Mouse (Mus musculus) kidney, embryonic 15.5 days (tissue): ENCODE data around the gene Cgn. TPM values are rescaled to one million over a fixed set of nuclear protein-coding genes. Genes with fewer than 3 reads are reported as not detected.
"Not testable (repeated sequence)": the region's sequence is repeated elsewhere in the genome, so short reads cannot be mapped to it uniquely, and the experiment has no call there.

Experiments used
- ATAC-seq: fragments of 200-750 bp; cut with Nextera tagmentation; replicated peaks from 2 replicates; pipeline ENCODE4 v1.8.0; 2017; ENCODE audit warnings: moderate TSS enrichment; ENCODE audit not compliant: low FRiP score
- H3K27ac ChIP-seq: fragments of 300-500 bp; sonication (generic); 2 replicates; pipeline ENCODE4 v1.5.1; 2015; ENCODE audit warnings: mild to moderate bottlenecking, inconsistent platforms
- H3K27me3 ChIP-seq: fragments of 300-500 bp; sonication (generic); 2 replicates; pipeline ENCODE4 v1.6.1; 2015; ENCODE audit warnings: inconsistent platforms
- H3K36me3 ChIP-seq: fragments of 300-500 bp; sonication (generic); 2 replicates; pipeline ENCODE4 v1.6.1; 2015; ENCODE audit warnings: inconsistent platforms
- H3K4me1 ChIP-seq: fragments of 300-500 bp; sonication (generic); 2 replicates; pipeline ENCODE4 v1.6.1; 2015; ENCODE audit warnings: inconsistent platforms
- H3K4me2 ChIP-seq: fragments of 300-500 bp; sonication (generic); 2 replicates; pipeline ENCODE4 v1.6.1; 2015; ENCODE audit warnings: moderate library complexity, mild to moderate bottlenecking, inconsistent platforms
- H3K4me3 ChIP-seq: fragments of 300-500 bp; sonication (generic); replicated peaks from 2 replicates; pipeline ENCODE4 v1.5.1; 2015; ENCODE audit warnings: mild to moderate bottlenecking, inconsistent platforms
- H3K9ac ChIP-seq: fragments of 300-500 bp; sonication (generic); 2 replicates; pipeline ENCODE4 v1.6.1; 2015; ENCODE audit warnings: mild to moderate bottlenecking, inconsistent platforms
- H3K9me3 ChIP-seq: fragments of 300-500 bp; sonication (generic); replicated peaks from 2 replicates; pipeline ENCODE4 v1.6.1; 2016; ENCODE audit warnings: inconsistent platforms
- WGBS: fragments of 180-500 bp; shearing (Covaris S2); methylation state at CpG from one replicate; pipeline ENCODE4 v1.1.7; 2015; ENCODE audit warnings: mixed read lengths; 5-methylcytosine and 5-hydroxymethylcytosine counted together
- polyA plus RNA-seq: library from polyadenylated mRNA; unstranded; fragments of >200 nt; fragmentation: Nextera tagmentation; extraction: Ambion mirVana; gene quantifications from 2 replicates; pipeline ENCODE4 v1.2.1, GENCODE M21; 2015

Gene Cgn
- polyA plus RNA-seq, 1 experiment from 2014 or later = 18.3 TPM

- H3K9me3 ChIP-seq, H3K27me3 ChIP-seq, H3K4me1 ChIP-seq, H3K36me3 ChIP-seq, H3K27ac ChIP-seq, H3K9ac ChIP-seq: not testable (repeated sequence)
- Histone ChIP-seq H3K4me3 (peak overlapping the region; percentile 38), H3K4me2 (peak overlapping the region; percentile 50)
- peak; percentile 94 for ATAC-seq
- 0% methylated on average over 22 of the region's 31 CpGs for WGBS
Observed at GRCm38 (mm10) chr3:94758056-94758409, 28.3 kb downstream of the Cgn start.

- ATAC-seq = peak; percentile 74
- H3K27me3 ChIP-seq, H3K27ac ChIP-seq, H3K9me3 ChIP-seq, H3K4me1 ChIP-seq, H3K36me3 ChIP-seq: not testable (repeated sequence)
- Histone ChIP-seq H3K4me2 (peak overlapping the region; percentile 74), H3K4me3 (peak overlapping the region; percentile 44), H3K9ac (0 out of 2 replicates have a peak overlapping the region, but pooled peaks have one; percentile 31)
- 3% methylated on average over 23 of the region's 47 CpGs for whole genome bisulfite sequencing
Observed at GRCm38 (mm10) chr3:94757251-94758055, 28.8 kb downstream of the Cgn start.

GRCm38 (mm10) chr3:94745691-94746090, 40.6 kb downstream of the Cgn start:
- no peak overlapping the region for H3K9ac ChIP-seq
- 94% methylated on average over 17 of the region's 17 CpGs for WGBS
- ATAC-seq = no peak

GRCm38 (mm10) chr3:94723637-94724036, 62.7 kb downstream of the Cgn start:
- H3K27ac ChIP-seq, H3K27me3 ChIP-seq, H3K4me1 ChIP-seq, H3K4me2 ChIP-seq, ATAC-seq, H3K4me3 ChIP-seq, H3K36me3 ChIP-seq, H3K9ac ChIP-seq, H3K9me3 ChIP-seq: not testable (repeated sequence)
- whole genome bisulfite sequencing = 16% methylated on average over 2 of the region's 2 CpGs

More at GRCm38 (mm10) chr3:94745691-94746090, 40.6 kb downstream of the Cgn start:
- no peaks in the 10 kb centered on the region; the same call in 1 of the 2 replicates for H3K36me3 ChIP-seq
- no peak overlapping the region for H3K27ac ChIP-seq
- no peak overlapping the region for H3K4me3 ChIP-seq
- H3K9me3 ChIP-seq = peaks cover 6% of the 10 kb centered on the region; the same call in 1 of the 2 replicates
- H3K4me1 ChIP-seq = no peaks in the 10 kb centered on the region
- H3K4me2 ChIP-seq = no peak overlapping the region
- no peaks in the 10 kb centered on the region for H3K27me3 ChIP-seq

GRCm38 (mm10) chr3:94718253-94718652, 68.0 kb downstream of the Cgn start:
- H3K27ac ChIP-seq, H3K9me3 ChIP-seq, H3K4me3 ChIP-seq, H3K36me3 ChIP-seq, H3K4me2 ChIP-seq, H3K27me3 ChIP-seq, H3K9ac ChIP-seq, ATAC-seq, H3K4me1 ChIP-seq: not testable (repeated sequence)
- 50% methylated on average over 1 of the region's 1 CpGs for WGBS

GRCm38 (mm10) chr3:94713424-94713823, 72.9 kb downstream of the Cgn start:
- not testable (repeated sequence) for H3K9ac ChIP-seq, H3K4me3 ChIP-seq, ATAC-seq, H3K9me3 ChIP-seq, H3K4me1 ChIP-seq, H3K27ac ChIP-seq, H3K27me3 ChIP-seq, H3K4me2 ChIP-seq, H3K36me3 ChIP-seq
- WGBS = 90% methylated on average over 3 of the region's 3 CpGs

- not testable (repeated sequence) for H3K27me3 ChIP-seq, H3K27ac ChIP-seq, H3K4me2 ChIP-seq, H3K4me1 ChIP-seq, H3K9me3 ChIP-seq, H3K9ac ChIP-seq, H3K36me3 ChIP-seq, ATAC-seq, H3K4me3 ChIP-seq
Observed at GRCm38 (mm10) chr3:94710591-94710990, 75.7 kb downstream of the Cgn start.

Other genes with a start within 250 kb of the Cgn start
- gene Snx27, start 203.8 kb downstream of the Cgn start, polyA plus RNA-seq = 47.2 and 50.9 TPM in 2 replicates
- not detected in 2 replicates for gene Gm10972, start 143.4 kb downstream of the Cgn start, polyA plus RNA-seq
- 6.7 and 7.1 TPM in 2 replicates for gene Tuft1, start 127.6 kb downstream of the Cgn start, polyA plus RNA-seq
- gene Selenbp2, start 92.9 kb downstream of the Cgn start, polyA plus RNA-seq = 2.7 and 3.2 TPM in 2 replicates
- 17.4 and 18.8 TPM in 2 replicates for gene Pogz, start 51.1 kb upstream of the Cgn start, polyA plus RNA-seq
- 340 and 342 TPM in 2 replicates for gene Psmb4, start 100.5 kb upstream of the Cgn start, polyA plus RNA-seq
- 60.6 and 62.4 TPM in 2 replicates for gene Selenbp1, start 146.6 kb upstream of the Cgn start, polyA plus RNA-seq
- 8.9 and 10.8 TPM in 2 replicates for gene Rfx5, start 167.6 kb upstream of the Cgn start, polyA plus RNA-seq
- gene Pi4kb, start 188.2 kb upstream of the Cgn start, polyA plus RNA-seq = 21.4 and 27.5 TPM in 2 replicates
- 28.6 and 32.4 TPM in 2 replicates for gene Zfp687, start 229.0 kb upstream of the Cgn start, polyA plus RNA-seq